Comparison of ENCODE assay signal across 12 mouse cellular contexts in the genomic region with DNA sequence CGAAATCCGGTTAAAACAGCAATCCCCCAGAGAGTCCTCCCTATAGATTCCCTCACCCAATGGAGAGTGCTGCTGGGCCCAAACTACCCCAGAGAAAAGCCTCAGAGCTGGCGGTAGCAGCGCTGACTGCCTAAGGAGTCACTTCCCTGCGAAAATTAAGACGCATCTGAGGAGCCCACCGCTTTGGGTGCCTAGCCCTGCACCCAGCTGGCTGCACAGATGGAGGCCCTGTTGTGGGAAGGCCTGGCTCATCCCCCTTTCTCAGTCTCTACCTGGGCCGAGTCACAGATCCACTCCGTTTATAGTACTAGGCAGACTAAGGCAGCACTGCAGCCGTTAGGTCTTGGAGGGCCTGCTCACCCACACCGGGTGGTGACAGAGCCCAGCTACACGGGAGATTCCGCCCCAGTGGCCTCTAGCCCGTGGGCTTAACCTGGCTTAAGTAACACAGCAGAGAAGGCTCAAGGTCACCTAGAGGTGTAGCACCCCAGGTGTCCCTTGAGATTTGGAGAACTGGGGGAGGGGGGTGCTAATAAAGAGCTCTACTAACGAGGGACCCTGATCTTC. TPM values are rescaled to one million over a fixed set of nuclear protein-coding genes. Genes with fewer than 3 reads are reported as not detected.
DNase-seq lines count a peak whose midpoint lies in the region; ATAC-seq lines count a peak whose summit lies in the region.
"Had no signal": no experiment of that assay in that cellular context is flagged by ENCODE, and none has a peak within 500 bp of the region (broad histone marks: within the 10 kb centered on the region; RNA-seq: fewer than 3 reads in every experiment).

No protein-coding gene starts in this region.

- no peaks in the 10 kb centered on the region; the same call in none of the 2 replicates for H3K4me1 ChIP-seq in liver, embryonic 11.5 days (replicated peaks; ENCODE audit: control insufficient read depth, insufficient read depth, low read length)
- peaks cover 24% of the 10 kb centered on the region for H3K4me1 ChIP-seq in forebrain, embryonic 14.5 days (ENCODE audit: control insufficient read depth, insufficient read depth, low read length)
- H3K4me1 ChIP-seq in kidney, embryonic 16.5 days (ENCODE audit: insufficient read depth, low read length), result peaks cover 22% of the 10 kb centered on the region
- peaks cover 39% of the 10 kb centered on the region for H3K4me1 ChIP-seq in neural tube, embryonic 15.5 days

- peak overlapping the region; percentile 46; the same call in 1 of the 2 replicates for H3K4me3 ChIP-seq in liver, embryonic 11.5 days (ENCODE audit: low read depth, low read length)
- H3K4me3 ChIP-seq in forebrain, embryonic 14.5 days (ENCODE audit: low read depth, low read length), result peak overlapping the region; percentile 66
- peak overlapping the region; percentile 73 for H3K4me3 ChIP-seq in kidney, embryonic 16.5 days (ENCODE audit: low read length)
- peak overlapping the region; percentile 16; the same call in 1 of the 2 replicates for H3K4me3 ChIP-seq in neural tube, embryonic 15.5 days (replicated peaks)

- H3K4me2 ChIP-seq in liver, embryonic 11.5 days, result peak overlapping the region; percentile 57
- peak overlapping the region; percentile 83 for H3K4me2 ChIP-seq in forebrain, embryonic 14.5 days (ENCODE audit: low read length)
- peak overlapping the region; percentile 88 for H3K4me2 ChIP-seq in kidney, embryonic 16.5 days (replicated peaks; ENCODE audit: low read depth, low read length)
- H3K4me2 ChIP-seq in neural tube, embryonic 15.5 days, result peak overlapping the region; percentile 63

- no peaks in the 10 kb centered on the region for H3K36me3 ChIP-seq in liver, embryonic 11.5 days (ENCODE audit: control insufficient read depth, insufficient read depth, low read length)
- H3K36me3 ChIP-seq in forebrain, embryonic 14.5 days (ENCODE audit: control insufficient read depth, insufficient read depth, low read length), result no peaks in the 10 kb centered on the region
- H3K36me3 ChIP-seq in kidney, embryonic 16.5 days (ENCODE audit: insufficient read depth, low read length), result no peaks in the 10 kb centered on the region
- no peaks in the 10 kb centered on the region for H3K36me3 ChIP-seq in neural tube, embryonic 15.5 days
- H3K36me3 ChIP-seq: G1E had no signal

- no peaks in the 10 kb centered on the region for H3K9me3 ChIP-seq in liver, embryonic 11.5 days (ENCODE audit: control insufficient read depth, low read length)
- H3K9me3 ChIP-seq in forebrain, embryonic 14.5 days (replicated peaks; ENCODE audit: control insufficient read depth, low read length), result no peaks in the 10 kb centered on the region
- H3K9me3 ChIP-seq in kidney, embryonic 16.5 days (ENCODE audit: low read length), result no peaks in the 10 kb centered on the region
- no peaks in the 10 kb centered on the region for H3K9me3 ChIP-seq in neural tube, embryonic 15.5 days (replicated peaks)

- WGBS in liver, embryonic 11.5 days, result 6% methylated on average over 15 of the region's 15 CpGs
- WGBS in forebrain, embryonic 14.5 days, result 8% methylated on average over 15 of the region's 15 CpGs
- 5% methylated on average over 15 of the region's 15 CpGs for WGBS in kidney, embryonic 16.5 days
- WGBS in neural tube, embryonic 15.5 days, result 12% methylated on average over 15 of the region's 15 CpGs

- no peak overlapping the region for H3K27ac ChIP-seq in liver, embryonic 11.5 days (ENCODE audit: low read depth, low read length)
- H3K27ac ChIP-seq in forebrain, embryonic 14.5 days (ENCODE audit: low read depth, low read length), result peak overlapping the region; percentile 95
- H3K27ac ChIP-seq in kidney, embryonic 16.5 days (ENCODE audit: low read length), result peak overlapping the region; percentile 94
- H3K27ac ChIP-seq in neural tube, embryonic 15.5 days (replicated peaks), result no peak overlapping the region

- no peak for ATAC-seq in liver, embryonic 11.5 days (replicated peaks; ENCODE audit: low FRiP score)
- no peak for ATAC-seq in forebrain, embryonic 14.5 days
- no peak for ATAC-seq in kidney, embryonic 16.5 days (ENCODE audit: low FRiP score, low TSS enrichment)
- no peak for ATAC-seq in neural tube, embryonic 15.5 days (ENCODE audit: low FRiP score)

- DNase-seq in liver, embryonic 11.5 days (ENCODE audit: low spot score), result peak; percentile 36
- DNase-seq in liver, result no peak
- DNase-seq in forebrain, embryonic 14.5 days (ENCODE audit: low spot score), result peak; percentile 54
- DNase-seq in adrenal gland, postnatal 25 days, result no peak
- DNase-seq in urinary bladder, adult 18-20 months (ENCODE audit: low spot score in 2 of 2), result no peak
- no peak for DNase-seq in adrenal gland, postnatal 36 days
- DNase-seq: cerebellum, postnatal 36 days had no signal

- H3K27me3 ChIP-seq in liver, embryonic 11.5 days (replicated peaks; ENCODE audit: control insufficient read depth, insufficient read depth, low read length), result peaks cover 100% of the 10 kb centered on the region
- peaks cover 50% of the 10 kb centered on the region for H3K27me3 ChIP-seq in forebrain, embryonic 14.5 days (replicated peaks; ENCODE audit: control insufficient read depth, insufficient read depth, low read length)
- peaks cover 98% of the 10 kb centered on the region for H3K27me3 ChIP-seq in kidney, embryonic 16.5 days (ENCODE audit: insufficient read depth, low read length)
- H3K27me3 ChIP-seq in neural tube, embryonic 15.5 days (replicated peaks), result peaks cover 71% of the 10 kb centered on the region

- no peak overlapping the region for H3K9ac ChIP-seq in liver, embryonic 11.5 days (ENCODE audit: low read depth, low read length)
- H3K9ac ChIP-seq in forebrain, embryonic 14.5 days (ENCODE audit: low read length), result peak overlapping the region; percentile 94
- H3K9ac ChIP-seq in kidney, embryonic 16.5 days (replicated peaks; ENCODE audit: low read length), result peak overlapping the region; percentile 87
- H3K9ac ChIP-seq in neural tube, embryonic 15.5 days (replicated peaks), result no peak overlapping the region

RNA-seq across cellular contexts. Expression of a gene that starts 1.7 kb away (rescaled TPM):
- 7.0 and 7.2 TPM in 2 replicates for polyA plus RNA-seq in liver, embryonic 11.5 days (2014; fragmentation: Nextera tagmentation; extraction: Ambion mirVana)
- 20.6 and 25.0 TPM in 2 replicates for polyA plus RNA-seq in forebrain, embryonic 14.5 days (2014; fragmentation: Nextera tagmentation; extraction: Ambion mirVana)
- polyA plus RNA-seq in kidney, embryonic 16.5 days (2015; fragmentation: Nextera tagmentation; extraction: Ambion mirVana), result 22.3 and 24.7 TPM in 2 replicates
- polyA plus RNA-seq in neural tube, embryonic 15.5 days (2015; fragmentation: Nextera tagmentation; extraction: Ambion mirVana), result 7.7 and 9.0 TPM in 2 replicates
- 3.9 and 6.5 TPM in 2 replicates for total RNA-seq in adrenal gland, postnatal 25 days (2021)
- total RNA-seq in adrenal gland, postnatal 36 days (2021), result 1 to 10 TPM; 4.2 to 6.4 TPM
- polyA plus RNA-seq: G1E had no signal

RNA-seq across cellular contexts. Expression of a gene that starts 29.3 kb away (rescaled TPM):
- not detected in 2 replicates for polyA plus RNA-seq in liver, embryonic 11.5 days (2014; fragmentation: Nextera tagmentation; extraction: Ambion mirVana)
- not detected in 2 replicates for polyA plus RNA-seq in forebrain, embryonic 14.5 days (2014; fragmentation: Nextera tagmentation; extraction: Ambion mirVana)
- polyA plus RNA-seq in kidney, embryonic 16.5 days (2015; fragmentation: Nextera tagmentation; extraction: Ambion mirVana), result not detected in 2 replicates
- polyA plus RNA-seq in neural tube, embryonic 15.5 days (2015; fragmentation: Nextera tagmentation; extraction: Ambion mirVana), result not detected in 2 replicates
- not detected in 2 replicates for total RNA-seq in adrenal gland, postnatal 25 days (2021)
- not detected for total RNA-seq in adrenal gland, postnatal 36 days (2021)
- total RNA-seq: G1E; left cerebral cortex, postnatal 25 days had no signal
- polyA plus RNA-seq: G1E; spleen, adult 2 months had no signal

Comparison
In these comparisons a context has a peak if more than half of its experiments do, and no peak if none do; other contexts are left out.
1. DNase-seq: peak in liver, embryonic 11.5 days (single experiment) and forebrain, embryonic 14.5 days (single experiment); none in liver (single experiment), adrenal gland, postnatal 25 days (single experiment), urinary bladder, adult 18-20 months (0 of 2) and adrenal gland, postnatal 36 days (0 of 2).
2. H3K27ac ChIP-seq: peak in forebrain, embryonic 14.5 days (single experiment) and kidney, embryonic 16.5 days (single experiment); none in liver, embryonic 11.5 days (single experiment) and neural tube, embryonic 15.5 days (single experiment).
3. H3K4me3 ChIP-seq: peak in every context shown above with its lines; median percentile 73 in kidney, embryonic 16.5 days; 66 in forebrain, embryonic 14.5 days; 46 in liver, embryonic 11.5 days; 16 in neural tube, embryonic 15.5 days.
4. H3K9ac ChIP-seq: peak in forebrain, embryonic 14.5 days (single experiment) and kidney, embryonic 16.5 days (single experiment); none in liver, embryonic 11.5 days (single experiment) and neural tube, embryonic 15.5 days (single experiment).
5. Peak in every context shown above with its lines, with median percentiles within 50 percentile points of each other: H3K4me2 ChIP-seq.